In the genomic region with DNA sequence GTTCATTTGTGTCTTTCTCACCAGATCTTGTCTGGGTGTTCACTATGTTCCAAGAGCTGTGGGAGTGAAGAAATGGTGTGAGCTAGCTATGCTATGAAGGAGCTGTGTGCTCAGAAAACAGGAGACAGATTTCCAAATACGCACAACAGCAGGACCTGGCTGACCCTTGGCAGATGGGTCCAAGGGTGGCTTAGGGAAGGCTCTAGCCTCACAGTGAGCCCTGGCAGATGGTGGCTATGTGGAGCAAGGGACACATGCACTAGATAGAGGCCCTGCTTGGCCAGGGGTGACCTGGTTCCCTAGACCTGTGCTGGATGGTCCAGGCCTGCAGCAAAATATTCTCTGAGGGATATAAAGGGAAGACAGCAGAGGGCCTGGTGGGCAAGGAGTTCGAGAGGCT, we compare ENCODE assay signal across 20 mouse cellular contexts. TPM values are rescaled to one million over a fixed set of nuclear protein-coding genes. Genes with fewer than 3 reads are reported as not detected.
DNase-seq lines count a peak whose midpoint lies in the region; ATAC-seq and TF ChIP-seq lines count a peak whose summit lies in the region.
"Had no signal": no experiment of that assay in that cellular context is flagged by ENCODE, and none has a peak within 500 bp of the region (broad histone marks: within the 10 kb centered on the region; RNA-seq: fewer than 3 reads in every experiment).

No protein-coding gene starts in this region.

- TF ChIP-seq POLR2A in kidney, adult 2 months (IDR thresholded peaks at IDR 0.05; ENCODE audit: low read depth, low read length): no peak

- DNase-seq in kidney, adult 2 months: peak; percentile 61
- no peak for DNase-seq in kidney, adult 9 months
- DNase-seq in lung, postnatal 36 days: peak; percentile 21
- no peak for DNase-seq in lung, postnatal 14 days
- DNase-seq in forebrain, embryonic 11.5 days (ENCODE audit: low spot score): no peak
- DNase-seq: adrenal gland, postnatal 36 days; gastrocnemius, postnatal 36 days; thymus, postnatal 36 days had no signal

- ATAC-seq in liver, embryonic 16.5 days (ENCODE audit: low read depth): peak; percentile 70
- ATAC-seq in activated CD4-positive, CD25-positive, alpha-beta regulatory T cell, adult 4 months: no peak
- ATAC-seq in forebrain, embryonic 11.5 days (replicated peaks; ENCODE audit: low FRiP score): no peak
- ATAC-seq: forebrain, embryonic 14.5 days; hindbrain, embryonic 16.5 days; intestine, embryonic 16.5 days had no signal

- H3K27ac ChIP-seq in kidney, adult 2 months (ENCODE audit: insufficient read depth, low read depth, low read length): no peak overlapping the region
- H3K27ac ChIP-seq in liver, embryonic 16.5 days (ENCODE audit: low read length): no peak overlapping the region
- no peak overlapping the region for H3K27ac ChIP-seq in forebrain, embryonic 11.5 days (ENCODE audit: low read depth, low read length)
- H3K27ac ChIP-seq: embryonic facial prominence, embryonic 12.5 days; lung, embryonic 15.5 days had no signal

- 0 out of 2 replicates have a peak, but pooled peaks cover 6% of the 10 kb centered on the region for H3K4me1 ChIP-seq in kidney, adult 2 months (ENCODE audit: control insufficient read depth, insufficient read depth, low read length)
- no peaks in the 10 kb centered on the region for H3K4me1 ChIP-seq in liver, embryonic 16.5 days (ENCODE audit: control insufficient read depth, low read depth, low read length)
- no peaks in the 10 kb centered on the region for H3K4me1 ChIP-seq in forebrain, embryonic 11.5 days (replicated peaks; ENCODE audit: control insufficient read depth, insufficient read depth, low read length)
- H3K4me1 ChIP-seq: embryonic facial prominence, embryonic 12.5 days; lung, embryonic 15.5 days had no signal

- no peak overlapping the region for H3K4me2 ChIP-seq in liver, embryonic 16.5 days (ENCODE audit: low read depth, low read length)
- no peak overlapping the region for H3K4me2 ChIP-seq in forebrain, embryonic 11.5 days (ENCODE audit: low read depth, low read length, severe bottlenecking)
- H3K4me2 ChIP-seq: embryonic facial prominence, embryonic 12.5 days; lung, embryonic 15.5 days; midbrain, embryonic 11.5 days had no signal

- no peak for TF ChIP-seq CTCF in kidney, adult 2 months (conservative IDR thresholded peaks at IDR 0.05; ENCODE audit: insufficient read depth, insufficient read length, low read depth, low read length)

- no peaks in the 10 kb centered on the region for H3K27me3 ChIP-seq in kidney, adult 2 months (replicated peaks; ENCODE audit: control insufficient read depth, insufficient read depth, low read length)
- H3K27me3 ChIP-seq in liver, embryonic 16.5 days (ENCODE audit: control insufficient read depth, insufficient read depth, low read depth, low read length): no peaks in the 10 kb centered on the region
- no peaks in the 10 kb centered on the region for H3K27me3 ChIP-seq in forebrain, embryonic 11.5 days (ENCODE audit: control insufficient read depth, insufficient read depth, low read length)
- H3K27me3 ChIP-seq: embryonic facial prominence, embryonic 12.5 days; lung, embryonic 15.5 days had no signal

- no peak overlapping the region for H3K4me3 ChIP-seq in kidney, adult 2 months (ENCODE audit: insufficient read depth, low read depth, low read length)
- H3K4me3 ChIP-seq in liver, embryonic 16.5 days (ENCODE audit: low read depth, low read length): no peak overlapping the region
- no peak overlapping the region for H3K4me3 ChIP-seq in forebrain, embryonic 11.5 days (ENCODE audit: low read depth, low read length)
- H3K4me3 ChIP-seq: embryonic facial prominence, embryonic 12.5 days; erythroblast, embryonic 14.5 days; lung, embryonic 15.5 days had no signal

- H3K9me3 ChIP-seq in liver, embryonic 16.5 days (replicated peaks; ENCODE audit: control insufficient read depth, low read length): no peaks in the 10 kb centered on the region
- H3K9me3 ChIP-seq in forebrain, embryonic 11.5 days (ENCODE audit: control insufficient read depth, low read length): no peaks in the 10 kb centered on the region
- H3K9me3 ChIP-seq: embryonic facial prominence, embryonic 12.5 days; lung, embryonic 15.5 days had no signal

- WGBS in kidney, adult 2 months: 67% methylated on average over 2 of the region's 2 CpGs
- 34% methylated on average over 2 of the region's 2 CpGs for WGBS in liver, embryonic 16.5 days (ENCODE audit: insufficient replicate concordance)
- 93% methylated on average over 2 of the region's 2 CpGs for WGBS in forebrain, embryonic 11.5 days

- no peak overlapping the region for H3K9ac ChIP-seq in liver, embryonic 16.5 days (ENCODE audit: low read depth, low read length)
- no peak overlapping the region for H3K9ac ChIP-seq in forebrain, embryonic 11.5 days (ENCODE audit: low read length)
- H3K9ac ChIP-seq: embryonic facial prominence, embryonic 12.5 days; lung, embryonic 15.5 days had no signal

- H3K36me3 ChIP-seq in kidney, adult 2 months (ENCODE audit: control insufficient read depth, insufficient read depth, low read length): no peaks in the 10 kb centered on the region
- no peaks in the 10 kb centered on the region for H3K36me3 ChIP-seq in liver, embryonic 16.5 days (ENCODE audit: control insufficient read depth, insufficient read depth)
- H3K36me3 ChIP-seq in forebrain, embryonic 11.5 days (ENCODE audit: control insufficient read depth, insufficient read depth, low read length): no peaks in the 10 kb centered on the region; the same call in 1 of the 2 replicates
- H3K36me3 ChIP-seq: lung, embryonic 15.5 days had no signal

RNA-seq across cellular contexts. Expression of a gene that starts 13.3 kb away (rescaled TPM):
- 49.3 and 49.6 TPM in 2 replicates for polyA plus RNA-seq in kidney, adult 2 months (2012; rRNA removed)
- 9.1 and 10.1 TPM in 2 replicates for polyA plus RNA-seq in liver, embryonic 16.5 days (2015; fragmentation: Nextera tagmentation; extraction: Ambion mirVana)
- 10 to 100 TPM; 23.7 to 26.7 TPM for polyA plus RNA-seq in activated CD4-positive, CD25-positive, alpha-beta regulatory T cell, adult 4 months (2017; shearing (Covaris generic))
- polyA plus RNA-seq in forebrain, embryonic 11.5 days (2014; fragmentation: Nextera tagmentation; extraction: Ambion mirVana): 81.9 and 87.3 TPM in 2 replicates

RNA-seq across cellular contexts. Expression of a gene that starts 40.0 kb away (rescaled TPM):
- polyA plus RNA-seq in kidney, adult 2 months (2012; rRNA removed): not detected in 2 replicates
- not detected in 2 replicates for polyA plus RNA-seq in liver, embryonic 16.5 days (2015; fragmentation: Nextera tagmentation; extraction: Ambion mirVana)
- under 1 TPM in 1 of 2 experiments, not detected in 1; 0.52 TPM for polyA plus RNA-seq in activated CD4-positive, CD25-positive, alpha-beta regulatory T cell, adult 4 months (2017; shearing (Covaris generic))
- not detected in 2 replicates for polyA plus RNA-seq in forebrain, embryonic 11.5 days (2014; fragmentation: Nextera tagmentation; extraction: Ambion mirVana)
- polyA plus RNA-seq: cortical plate, adult 2 months; embryonic facial prominence, embryonic 12.5 days; erythroblast, embryonic 14.5 days; forebrain, embryonic 14.5 days; heart, embryonic 16.5 days; hindbrain, embryonic 16.5 days; intestine, embryonic 16.5 days; limb, embryonic 14.5 days; lung, embryonic 15.5 days; midbrain, embryonic 11.5 days had no signal

Comparison
In these comparisons a context has a peak if more than half of its experiments do, and no peak if none do; other contexts are left out.
1. DNase-seq: peak in kidney, adult 2 months (single experiment) and lung, postnatal 36 days (single experiment); none in kidney, adult 9 months (single experiment), lung, postnatal 14 days (single experiment) and forebrain, embryonic 11.5 days (single experiment).